Mouse (Mus musculus) adrenal gland, postnatal 25 days (tissue): ENCODE results near the gene Gm14459. TPM values are rescaled to one million over a fixed set of nuclear protein-coding genes. Genes with fewer than 3 reads are reported as not detected.
"Not testable (repeated sequence)": the region's sequence is repeated elsewhere in the genome, so short reads cannot be mapped to it uniquely, and the experiment has no call there.

Experiments
- DNase-seq: peaks from one replicate; pipeline ENCODE4 v3.0.0; 2021; ENCODE audit warnings: mixed read lengths
- long read RNA-seq: library from polyadenylated mRNA; stranded (forward); transcript quantifications from one replicate; pipeline ENCODE4 v2.0.0, GENCODE M21; 2021
- total RNA-seq: library from RNA; stranded (reverse); gene quantifications from 2 replicates; pipeline ENCODE4 v1.2.3, GENCODE M21; 2021

Gene Gm14459
- total RNA-seq: not detected in 2 replicates
- long read RNA-seq: 0 reads

- DNase-seq: no peak
These were observed at the start of gene Gm14459 for GRCm38 (mm10) chrX:8524854-8525253. Gm14459 (minus strand) TSS chrX:8524954.

GRCm38 (mm10) chrX:8548155-8548554, 23.4 kb upstream of the Gm14459 start, which contains the start of gene Ssxb6:
Ssxb6 (minus strand) TSS chrX:8548255.
- DNase-seq: not testable (repeated sequence)

Other genes starting within 250 kb of the Gm14459 start
- not detected in 2 replicates for gene Ssxb10, start 197.5 kb downstream of the Gm14459 start, total RNA-seq
- not detected in 2 replicates for gene Ssxb9, start 158.0 kb downstream of the Gm14459 start, total RNA-seq
- not detected in 2 replicates for gene Ssxb1, start 111.6 kb downstream of the Gm14459 start, total RNA-seq
- gene Ssxb2, start 63.2 kb downstream of the Gm14459 start, total RNA-seq: not detected in 2 replicates
- not detected in 2 replicates for gene Ssxb6, start 23.3 kb upstream of the Gm14459 start, total RNA-seq
- gene Ssxb3, start 66.9 kb upstream of the Gm14459 start, total RNA-seq: not detected in 2 replicates
- gene Ssxb8, start 165.9 kb upstream of the Gm14459 start, total RNA-seq: not detected in 2 replicates
- gene Ssx9, start 223.5 kb upstream of the Gm14459 start, total RNA-seq: not detected in 2 replicates